Mouse (Mus musculus) kidney, adult 2 months (tissue): ENCODE data around the gene Krt6b.

ENCODE experiments used
- CTCF ChIP-seq: fragments of 200-500 bp; conservative IDR thresholded peaks from 2 replicates; pipeline ENCODE4 v1.5.1; 2011; ENCODE audit warnings: low read depth, mild to moderate bottlenecking, control low read depth, low read length, moderate library complexity, mixed read lengths; ENCODE audit not compliant: insufficient read depth, insufficient read length
- POLR2A ChIP-seq: fragments of 200-500 bp; IDR thresholded peaks from one replicate; pipeline ENCODE4 v1.6.1; 2011; ENCODE audit warnings: low read depth, low read length, control low read depth

DNA sequence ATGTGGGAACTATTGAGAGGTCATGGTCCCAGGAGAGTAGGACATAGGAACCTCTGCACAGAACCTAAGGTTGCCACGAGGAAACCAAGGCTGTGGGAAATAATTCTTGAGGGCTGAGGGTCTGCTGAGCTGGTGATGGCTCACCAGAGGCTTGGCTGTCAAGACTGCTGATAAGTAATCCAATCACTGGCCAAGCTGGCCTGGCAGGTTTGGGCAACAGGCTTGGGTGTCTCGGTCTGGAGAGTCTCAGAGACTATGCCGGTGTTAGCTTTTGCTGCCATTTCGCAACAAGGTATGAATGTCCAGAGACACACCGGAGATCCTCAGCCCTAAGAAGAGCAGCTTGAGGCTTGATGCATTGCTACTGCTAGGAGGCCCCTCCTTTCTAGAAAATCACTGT is 34.3 kb upstream of the Krt6b start:
- TF ChIP-seq CTCF: no peak
- no peak for TF ChIP-seq POLR2A
